Mouse (Mus musculus) heart, adult 11 months (tissue): ENCODE results near the gene Zkscan17.

Experiments
- DNase-seq: peaks from one replicate; pipeline ENCODE4 v3.0.0; 2022

Zkscan17 gene

DNA sequence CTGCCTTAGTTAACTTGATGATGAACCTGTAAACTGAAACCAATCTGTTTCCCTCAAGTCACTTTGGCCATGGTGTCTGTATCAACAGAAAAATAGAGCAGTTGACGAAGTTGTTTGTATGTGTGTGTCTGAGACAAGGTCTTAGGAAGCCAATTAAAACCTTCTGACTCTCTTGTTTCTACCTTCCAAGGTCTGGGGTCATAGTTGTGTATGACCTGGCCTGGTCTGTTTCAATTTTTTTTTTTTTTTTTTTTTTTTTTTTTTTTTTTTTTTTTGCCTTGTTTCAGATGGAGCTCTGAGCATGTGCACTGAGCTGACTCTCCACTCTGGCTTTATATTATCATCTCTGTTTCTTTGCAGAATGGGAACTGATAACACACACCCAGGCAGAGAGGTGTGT lies 9.1 kb downstream of the Zkscan17 start:
- DNase-seq, result no peak

DNA sequence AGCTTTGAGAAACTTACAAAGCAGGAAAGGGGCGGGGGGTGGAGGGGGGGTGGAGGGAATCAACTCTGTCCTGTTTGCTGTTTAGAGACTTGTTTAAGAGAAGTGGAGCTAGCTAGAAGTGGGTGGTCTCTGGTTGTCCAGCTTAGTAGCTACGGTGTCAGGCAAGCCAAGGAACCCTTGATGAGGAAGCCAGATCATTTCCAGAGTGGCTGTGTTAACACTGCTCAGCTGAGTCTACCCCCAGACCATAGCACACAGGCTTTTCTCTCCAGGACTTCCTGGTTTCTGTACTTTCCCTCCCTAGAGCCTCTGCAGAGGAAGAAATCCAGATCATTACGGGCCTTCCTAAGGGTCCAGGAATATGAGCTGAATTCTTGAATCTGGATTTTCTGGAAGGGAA lies 11.8 kb downstream of the Zkscan17 start:
- DNase-seq, result no peak

DNA sequence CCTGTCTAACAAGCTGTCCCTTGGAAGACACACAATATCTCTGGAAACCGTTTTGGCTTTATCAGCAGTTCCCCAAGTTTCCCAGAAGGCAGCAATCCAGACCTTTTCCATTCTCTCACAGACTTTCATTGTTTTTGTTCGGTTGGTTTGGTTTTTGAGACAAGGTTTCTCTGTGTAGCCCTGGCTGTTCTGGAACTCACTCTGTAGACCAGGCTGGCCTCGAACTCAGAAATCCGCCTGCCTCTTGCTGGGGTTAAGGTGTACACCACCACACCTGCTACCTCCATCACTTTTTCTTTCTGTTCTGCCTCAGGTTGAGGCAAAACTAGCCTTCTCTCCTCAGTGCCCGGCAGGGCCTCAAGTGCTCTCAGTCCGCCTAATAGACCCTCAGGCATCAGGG lies 12.2 kb downstream of the Zkscan17 start:
- DNase-seq, result peak; percentile 90

GRCm38 (mm10) chr11:59513556-59513955 lies 13.0 kb downstream of the Zkscan17 start:
- no peak for DNase-seq

- no peak for DNase-seq
Measured at GRCm38 (mm10) chr11:59512733-59513132, 13.8 kb downstream of the Zkscan17 start.

DNA sequence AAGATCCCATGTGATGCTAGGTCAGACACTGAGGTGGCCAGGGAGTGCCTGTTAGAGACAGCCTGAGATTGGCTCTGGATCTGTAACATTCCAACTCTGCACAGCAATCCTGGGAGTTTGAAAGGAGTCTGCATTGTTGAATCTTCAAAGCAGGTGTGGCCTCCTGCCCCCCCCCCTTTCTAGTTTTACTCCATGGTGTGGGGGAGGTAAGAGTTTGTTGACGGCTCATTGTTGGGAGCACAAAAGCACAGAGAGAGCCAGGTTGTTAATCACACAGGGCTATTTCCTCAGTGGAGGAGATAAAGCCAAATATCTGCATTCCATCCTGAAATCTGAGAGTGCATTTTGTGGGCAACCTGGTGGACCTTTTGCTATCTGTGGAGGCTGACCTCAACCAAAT lies 15.0 kb downstream of the Zkscan17 start:
- DNase-seq, result no peak

DNA sequence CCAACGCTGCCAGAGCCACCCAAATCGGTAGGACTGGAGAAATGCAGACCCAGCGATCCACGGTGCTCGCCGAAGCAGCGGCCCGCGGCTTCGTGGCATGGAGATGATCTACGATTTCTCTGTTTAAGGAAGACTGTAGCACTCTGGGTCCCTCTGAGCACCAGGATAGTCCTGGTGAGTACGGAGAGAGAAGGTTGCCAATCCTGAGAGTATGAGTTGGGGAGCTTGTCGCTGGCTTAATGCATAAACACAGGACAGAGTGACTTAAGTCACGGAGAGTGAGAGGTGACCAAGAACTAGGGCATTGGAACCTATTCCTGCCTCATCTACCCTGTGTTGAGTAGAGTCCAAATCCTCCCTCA lies 19.9 kb downstream of the Zkscan17 start:
- DNase-seq, result no peak

- DNase-seq, result peak; percentile 99
Measured at GRCm38 (mm10) chr11:59505839-59506712, 20.5 kb downstream of the Zkscan17 start.

- peak; percentile 96 for DNase-seq
Measured at GRCm38 (mm10) chr11:59505351-59505838, 21.2 kb downstream of the Zkscan17 start.

- no peak for DNase-seq
Measured at GRCm38 (mm10) chr11:59501978-59502700, 24.4 kb downstream of the Zkscan17 start.

DNA sequence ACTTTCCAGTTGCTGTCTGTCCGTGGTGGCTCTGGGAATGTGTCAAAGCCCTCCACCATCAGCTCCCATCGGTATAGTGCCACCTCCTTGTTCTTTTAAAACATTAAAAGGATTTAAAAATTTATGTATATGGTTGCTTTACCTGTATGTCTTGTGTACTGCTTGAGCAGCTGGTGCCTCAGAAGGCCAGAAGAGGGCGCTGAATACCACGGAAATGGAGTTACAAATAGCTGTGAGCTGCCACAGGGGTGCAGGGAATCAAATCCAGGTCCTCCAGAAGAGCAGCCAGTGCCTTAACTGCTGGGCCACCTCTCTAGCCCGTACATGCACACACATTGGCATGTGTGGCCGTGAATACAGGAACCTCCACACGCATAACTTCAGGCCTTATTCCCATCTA lies 28.8 kb downstream of the Zkscan17 start:
- DNase-seq, result no peak

DNA sequence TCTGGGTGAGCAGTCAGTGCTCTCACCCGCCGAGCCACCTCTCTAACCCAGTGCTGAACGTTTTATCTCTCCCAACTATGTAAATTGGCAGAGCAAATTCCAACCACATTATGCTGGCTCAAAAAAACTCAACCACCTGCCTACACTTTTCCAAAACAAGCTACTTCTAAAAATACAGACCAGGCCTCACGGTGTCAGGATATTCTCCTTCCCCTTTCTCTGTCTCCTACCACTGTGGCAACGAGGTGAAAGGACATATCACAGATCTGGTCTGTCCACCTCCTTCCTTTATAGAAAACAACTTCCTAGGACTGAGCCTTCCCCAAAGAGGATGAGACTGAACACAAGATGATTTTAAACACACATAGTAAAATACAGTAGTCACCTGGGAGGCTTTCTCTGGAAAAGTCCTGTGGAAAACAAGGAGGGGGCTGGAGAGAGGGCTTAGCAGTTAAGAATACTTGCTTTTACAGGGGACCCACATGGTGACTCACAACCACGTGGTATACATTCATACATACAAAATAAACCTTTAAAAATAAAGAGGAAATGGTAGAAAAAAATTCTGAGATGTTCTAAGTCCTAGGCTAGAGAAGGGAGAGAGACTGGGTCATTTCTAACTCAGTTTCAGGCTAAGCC lies 29.8 kb downstream of the Zkscan17 start:
- no peak for DNase-seq

- DNase-seq, result no peak
Measured at GRCm38 (mm10) chr11:59486222-59486621, 40.3 kb downstream of the Zkscan17 start.

DNA sequence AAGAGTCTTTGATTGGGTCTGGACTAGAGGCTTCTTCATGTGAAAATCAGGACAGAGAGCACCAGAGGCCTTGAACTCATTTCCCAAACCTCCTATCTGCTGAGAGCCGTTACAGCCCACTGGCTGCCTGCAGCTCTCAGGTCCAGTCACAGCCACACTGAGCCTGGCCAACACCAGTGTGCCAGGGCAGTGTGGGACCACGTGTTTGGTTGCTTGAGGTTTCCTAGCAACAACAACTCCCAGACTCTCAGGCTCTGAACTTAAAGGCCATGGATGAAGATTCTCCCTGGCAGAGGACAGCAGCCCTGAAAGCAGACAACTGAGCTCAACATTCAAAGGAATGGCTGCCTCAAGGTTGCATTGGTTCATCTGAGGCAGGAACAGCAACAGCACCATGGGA lies 40.9 kb downstream of the Zkscan17 start:
- no peak for DNase-seq

- DNase-seq, result no peak
Measured at GRCm38 (mm10) chr11:59483212-59483611, 43.3 kb downstream of the Zkscan17 start.

DNA sequence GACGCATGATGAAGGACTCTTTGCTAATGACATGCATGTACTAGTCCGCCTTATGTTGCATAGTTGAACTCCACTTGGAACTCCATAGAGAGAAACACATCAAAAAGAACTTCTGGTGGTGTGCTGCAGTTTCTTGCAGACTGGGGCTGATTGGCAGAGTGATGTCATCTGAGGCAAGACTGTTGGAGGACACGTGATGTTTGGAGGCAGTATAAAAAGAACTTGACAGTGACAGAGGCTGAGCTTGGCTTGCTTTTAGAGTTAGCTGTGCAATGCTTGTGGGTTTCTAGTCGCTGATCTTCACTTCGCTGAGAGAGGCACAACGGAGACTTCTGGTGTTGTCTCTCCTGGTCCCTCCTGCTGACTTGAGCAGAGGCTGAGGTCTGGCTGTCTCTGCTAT lies 49.3 kb downstream of the Zkscan17 start:
- DNase-seq, result no peak

- peak; percentile 99 for DNase-seq
Measured at GRCm38 (mm10) chr11:59472326-59472677, 54.2 kb downstream of the Zkscan17 start, which contains the start of gene Zfp867. TSS of gene Zfp867 (minus strand) at chr11:59472474.

- DNase-seq, result no peak
Measured at GRCm38 (mm10) chr11:59471413-59472325, 54.9 kb downstream of the Zkscan17 start.

- peak; percentile 81 for DNase-seq
Measured at GRCm38 (mm10) chr11:59460459-59460858, 66.1 kb downstream of the Zkscan17 start.

DNA sequence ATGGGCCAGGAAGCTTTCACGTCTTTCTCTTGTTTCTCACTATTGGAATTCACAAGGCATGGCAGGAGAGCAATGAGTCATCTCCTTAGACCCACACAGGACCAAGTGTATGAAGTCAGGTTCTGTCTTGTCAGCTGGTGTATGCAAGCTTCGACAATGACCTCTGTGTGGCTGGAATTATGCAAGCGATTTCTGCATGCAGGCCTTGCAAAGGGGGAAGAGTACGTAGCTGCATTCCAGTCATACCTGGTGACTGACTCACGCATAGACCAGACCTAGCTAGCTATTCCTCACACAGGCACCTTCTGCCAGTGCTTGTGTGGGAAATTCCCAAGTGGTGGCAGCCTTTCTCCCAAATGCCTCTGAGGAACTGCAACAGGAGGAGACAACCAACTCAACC lies 67.6 kb downstream of the Zkscan17 start:
- DNase-seq, result peak; percentile 97

- peak; percentile 62 for DNase-seq
Measured at GRCm38 (mm10) chr11:59456891-59457290, 69.7 kb downstream of the Zkscan17 start.

DNA sequence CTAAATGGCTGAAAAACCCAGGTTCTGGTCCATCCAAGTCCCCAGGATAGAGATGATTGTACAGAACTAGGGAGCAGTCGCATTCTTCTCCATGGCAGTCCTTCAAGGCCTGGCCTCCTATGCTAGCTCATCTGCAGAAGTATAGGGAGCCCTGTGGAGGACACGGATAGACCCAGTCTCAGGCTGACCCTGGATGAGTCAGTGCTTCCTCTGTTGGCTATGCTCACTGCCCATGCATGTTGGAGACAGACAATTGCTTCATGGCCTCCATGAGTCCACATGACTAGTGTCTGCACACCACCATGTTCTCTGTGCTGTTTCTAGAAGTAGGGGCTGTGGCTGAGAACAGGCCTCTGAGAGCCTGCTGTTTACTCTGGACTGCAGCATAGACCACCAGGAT lies 70.2 kb downstream of the Zkscan17 start:
- peak; percentile 88 for DNase-seq
